17 mouse cellular contexts compared by ENCODE assay signal in the genomic region with DNA sequence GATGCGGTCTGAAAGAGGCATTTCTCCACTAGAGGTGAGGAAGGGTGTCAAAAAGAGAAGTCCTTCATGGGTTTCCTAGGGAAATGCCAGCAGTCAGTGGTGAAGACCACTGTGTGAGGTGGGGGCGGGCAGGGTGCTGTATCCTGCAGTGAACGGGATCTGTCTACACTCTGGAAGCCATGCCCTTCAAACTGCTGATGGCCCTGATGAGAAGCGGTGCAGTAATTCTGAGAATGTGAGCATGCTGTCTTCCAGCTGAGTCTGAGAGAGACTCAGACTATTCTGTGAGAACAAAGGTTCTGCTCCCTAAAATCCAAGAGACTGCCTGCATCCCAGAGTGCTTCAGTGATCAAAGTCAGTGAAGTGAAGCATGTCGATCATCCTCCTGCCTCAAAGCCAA.
DNase-seq lines count a peak whose midpoint lies in the region; ATAC-seq and TF ChIP-seq lines count a peak whose summit lies in the region.
"Had no signal": no experiment of that assay in that cellular context is flagged by ENCODE, and none has a peak within 500 bp of the region (broad histone marks: within the 10 kb centered on the region; RNA-seq: fewer than 3 reads in every experiment).

No protein-coding gene starts in this region.

- DNase-seq in heart, adult 8-10 months (ENCODE audit: low spot score): no peak
- DNase-seq in kidney, adult 9 months: no peak
- DNase-seq in heart, postnatal 0 days (ENCODE audit: low spot score): no peak
- DNase-seq in urinary bladder, postnatal 25 days (ENCODE audit: low spot score): no peak
- DNase-seq: cerebellum, adult 11 months; liver; lung, embryonic 14.5 days; right cerebral cortex, postnatal 25 days; thymus, adult 18-20 months had no signal

- no peak overlapping the region for H3K4me3 ChIP-seq in heart, embryonic 11.5 days (ENCODE audit: low read depth, low read length)
- no peak overlapping the region for H3K4me3 ChIP-seq in kidney, embryonic 14.5 days (ENCODE audit: low read length)
- H3K4me3 ChIP-seq in heart, postnatal 0 days (ENCODE audit: low read depth, low read length): no peak overlapping the region
- H3K4me3 ChIP-seq in midbrain, embryonic 13.5 days (replicated peaks): no peak overlapping the region
- H3K4me3 ChIP-seq: left cerebral cortex, adult 2 months; myocyte had no signal

- H3K4me1 ChIP-seq in heart, embryonic 11.5 days (ENCODE audit: control insufficient read depth, insufficient read depth, low read length): peaks cover 28% of the 10 kb centered on the region
- H3K4me1 ChIP-seq in kidney, embryonic 14.5 days (ENCODE audit: control insufficient read depth, insufficient read depth, low read length): peaks cover 12% of the 10 kb centered on the region
- H3K4me1 ChIP-seq in heart, postnatal 0 days (ENCODE audit: control insufficient read depth, insufficient read depth): peaks cover 35% of the 10 kb centered on the region
- H3K4me1 ChIP-seq in midbrain, embryonic 13.5 days (replicated peaks): peaks cover 16% of the 10 kb centered on the region

- no peak for TF ChIP-seq CTCF in heart, postnatal 0 days (IDR thresholded peaks at IDR 0.05; ENCODE audit: low read depth)

- no peak for ATAC-seq in heart, embryonic 11.5 days (replicated peaks; ENCODE audit: insufficient number of reproducible peaks, low FRiP score, low TSS enrichment)
- peak; percentile 30; the same call in 1 of the 2 replicates for ATAC-seq in kidney, embryonic 14.5 days (ENCODE audit: low FRiP score, low TSS enrichment)
- no peak for ATAC-seq in heart, postnatal 0 days (ENCODE audit: insufficient read depth, low read depth)
- ATAC-seq in midbrain, embryonic 13.5 days: no peak
- ATAC-seq: activated CD4-positive, CD25-positive, alpha-beta regulatory T cell, adult 4 months; CD4-positive, CD25-positive, alpha-beta regulatory T cell, adult 4 months; intestine, embryonic 16.5 days had no signal

- no peak for TF ChIP-seq EP300 in heart, postnatal 0 days (IDR thresholded peaks at IDR 0.05; ENCODE audit: low read depth)

- WGBS in heart, embryonic 11.5 days (ENCODE audit: insufficient replicate concordance): 36% methylated on average over 5 of the region's 5 CpGs
- 48% methylated on average over 5 of the region's 5 CpGs for WGBS in kidney, embryonic 14.5 days
- WGBS in heart, postnatal 0 days: 35% methylated on average over 5 of the region's 5 CpGs
- WGBS in midbrain, embryonic 13.5 days: 21% methylated on average over 5 of the region's 5 CpGs

- no peaks in the 10 kb centered on the region for H3K36me3 ChIP-seq in heart, embryonic 11.5 days (ENCODE audit: control insufficient read depth, insufficient read depth, low read length)
- H3K36me3 ChIP-seq in kidney, embryonic 14.5 days (ENCODE audit: control insufficient read depth, insufficient read depth, low read length): no peaks in the 10 kb centered on the region
- H3K36me3 ChIP-seq in heart, postnatal 0 days (replicated peaks; ENCODE audit: control insufficient read depth, insufficient read depth, low read length): no peaks in the 10 kb centered on the region
- no peaks in the 10 kb centered on the region for H3K36me3 ChIP-seq in midbrain, embryonic 13.5 days

- H3K27ac ChIP-seq in heart, embryonic 11.5 days (ENCODE audit: low read depth, low read length): peak overlapping the region; percentile 46; the same call in 1 of the 2 replicates
- no peak overlapping the region for H3K27ac ChIP-seq in kidney, embryonic 14.5 days (ENCODE audit: low read depth, low read length)
- H3K27ac ChIP-seq in heart, postnatal 0 days (ENCODE audit: low read depth): peak overlapping the region; percentile 53
- H3K27ac ChIP-seq in midbrain, embryonic 13.5 days: peak overlapping the region; percentile 5; the same call in 1 of the 2 replicates
- H3K27ac ChIP-seq: left cerebral cortex, adult 2 months had no signal

- no peak overlapping the region for H3K4me2 ChIP-seq in heart, embryonic 11.5 days
- no peak overlapping the region for H3K4me2 ChIP-seq in kidney, embryonic 14.5 days (replicated peaks; ENCODE audit: low read depth, low read length)
- H3K4me2 ChIP-seq in heart, postnatal 0 days (ENCODE audit: low read depth, low read length): no peak overlapping the region
- 0 out of 2 replicates have a peak overlapping the region, but pooled peaks have one; percentile 9 for H3K4me2 ChIP-seq in midbrain, embryonic 13.5 days (replicated peaks)
- H3K4me2 ChIP-seq: lung, embryonic 14.5 days had no signal

- H3K9ac ChIP-seq in heart, embryonic 11.5 days (ENCODE audit: low read depth, low read length): no peak overlapping the region
- no peak overlapping the region for H3K9ac ChIP-seq in kidney, embryonic 14.5 days (ENCODE audit: low read depth, low read length)
- no peak overlapping the region for H3K9ac ChIP-seq in heart, postnatal 0 days (replicated peaks; ENCODE audit: low read depth, low read length)
- no peak overlapping the region for H3K9ac ChIP-seq in midbrain, embryonic 13.5 days (replicated peaks)
- H3K9ac ChIP-seq: lung, embryonic 14.5 days had no signal

- no peaks in the 10 kb centered on the region for H3K9me3 ChIP-seq in heart, embryonic 11.5 days (replicated peaks; ENCODE audit: control insufficient read depth, low read length)
- no peaks in the 10 kb centered on the region for H3K9me3 ChIP-seq in kidney, embryonic 14.5 days (ENCODE audit: control insufficient read depth, low read length)
- H3K9me3 ChIP-seq in heart, postnatal 0 days (replicated peaks; ENCODE audit: control insufficient read depth, low read length): no peaks in the 10 kb centered on the region
- H3K9me3 ChIP-seq in midbrain, embryonic 13.5 days: no peaks in the 10 kb centered on the region

- no peaks in the 10 kb centered on the region for H3K27me3 ChIP-seq in heart, embryonic 11.5 days (ENCODE audit: control insufficient read depth, insufficient read depth, low read length)
- no peaks in the 10 kb centered on the region for H3K27me3 ChIP-seq in kidney, embryonic 14.5 days (ENCODE audit: control insufficient read depth, insufficient read depth, low read length)
- H3K27me3 ChIP-seq in heart, postnatal 0 days (ENCODE audit: control insufficient read depth, insufficient read depth, low read length): no peaks in the 10 kb centered on the region
- peaks cover 9% of the 10 kb centered on the region for H3K27me3 ChIP-seq in midbrain, embryonic 13.5 days
